24 mouse cellular contexts compared by ENCODE assay signal in the genomic region with DNA sequence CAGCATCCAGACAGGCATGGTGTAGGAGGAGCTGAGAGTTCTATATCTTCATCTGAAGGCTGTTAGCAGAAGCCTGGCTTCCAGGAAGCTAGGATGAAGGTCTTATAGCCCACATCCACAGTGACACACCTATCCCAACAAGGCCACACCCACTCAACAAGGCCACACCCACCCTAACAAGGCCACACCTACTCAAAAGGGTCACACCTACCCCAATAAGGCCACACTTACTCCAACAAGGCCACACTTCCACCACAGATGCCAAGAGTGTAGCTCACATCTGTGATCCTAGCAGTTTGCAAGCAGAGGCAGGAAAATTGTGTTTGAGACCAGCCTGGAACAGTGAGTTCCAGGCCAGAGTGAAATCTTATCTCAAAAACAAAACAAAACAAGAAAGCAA. TPM values are rescaled to one million over a fixed set of nuclear protein-coding genes. Genes with fewer than 3 reads are reported as not detected.
DNase-seq lines count a peak whose midpoint lies in the region; ATAC-seq lines count a peak whose summit lies in the region.
"Had no signal": no experiment of that assay in that cellular context is flagged by ENCODE, and none has a peak within 500 bp of the region (broad histone marks: within the 10 kb centered on the region; RNA-seq: fewer than 3 reads in every experiment).

No protein-coding gene starts in this region.

- no peak overlapping the region for H3K4me2 ChIP-seq in hindbrain, embryonic 12.5 days (replicated peaks)
- H3K4me2 ChIP-seq: embryonic facial prominence, embryonic 12.5 days; heart, embryonic 15.5 days; hindbrain, embryonic 14.5 days; midbrain, embryonic 13.5 days; neural tube, embryonic 13.5 days; stomach, embryonic 15.5 days had no signal

- ATAC-seq in hindbrain, embryonic 12.5 days (ENCODE audit: low FRiP score) = no peak
- ATAC-seq: lung, postnatal 0 days; midbrain, embryonic 13.5 days had no signal

- no peaks in the 10 kb centered on the region for H3K27me3 ChIP-seq in splenic B cell, adult 2 months (ENCODE audit: control insufficient read depth, insufficient read depth, low read length, poor library complexity, severe bottlenecking)
- no peaks in the 10 kb centered on the region for H3K27me3 ChIP-seq in hindbrain, embryonic 12.5 days
- H3K27me3 ChIP-seq: embryonic facial prominence, embryonic 12.5 days; heart, embryonic 15.5 days; midbrain, embryonic 13.5 days; stomach, embryonic 15.5 days had no signal

- peak; percentile 29 for DNase-seq in lung, postnatal 10 days
- DNase-seq in lung, postnatal 14 days = no peak
- peak; percentile 47 for DNase-seq in CD4-positive helper T cell, adult 2 months (ENCODE audit: low read depth, low spot score)
- peak; percentile 70 for DNase-seq in ZHBTc4 (ENCODE audit: low read depth, low spot score)
- peak; percentile 35 for DNase-seq in splenic B cell, adult 2 months (ENCODE audit: low read depth, low spot score)
- DNase-seq in left cerebral cortex, adult 18-20 months (ENCODE audit: low spot score in 2 of 2) = no peak
- no peak for DNase-seq in retina, embryonic 14.5 days (ENCODE audit: low spot score)
- DNase-seq: adrenal gland, adult 2 months; cerebellum, adult 18-20 months; cerebellum, postnatal 25 days; heart, postnatal 36 days; kidney, postnatal 36 days had no signal

- H3K27ac ChIP-seq in hindbrain, embryonic 12.5 days = no peak overlapping the region
- H3K27ac ChIP-seq: embryonic facial prominence, embryonic 12.5 days; heart, embryonic 15.5 days; hindbrain, embryonic 14.5 days; left cerebral cortex, adult 2 months; limb, embryonic 10.5 days; midbrain, embryonic 13.5 days; neural tube, embryonic 13.5 days had no signal

- H3K36me3 ChIP-seq in splenic B cell, adult 2 months (ENCODE audit: control insufficient read depth, insufficient read depth, low read length, poor library complexity, severe bottlenecking) = no peaks in the 10 kb centered on the region
- H3K36me3 ChIP-seq in hindbrain, embryonic 12.5 days = no peaks in the 10 kb centered on the region
- H3K36me3 ChIP-seq: embryonic facial prominence, embryonic 12.5 days; heart, embryonic 15.5 days; limb, embryonic 10.5 days; midbrain, embryonic 13.5 days; neural tube, embryonic 13.5 days; stomach, embryonic 15.5 days had no signal

- H3K4me1 ChIP-seq in hindbrain, embryonic 12.5 days = peaks cover 36% of the 10 kb centered on the region

- no peak overlapping the region for H3K9ac ChIP-seq in hindbrain, embryonic 12.5 days
- H3K9ac ChIP-seq: embryonic facial prominence, embryonic 12.5 days; heart, embryonic 15.5 days; hindbrain, embryonic 14.5 days; midbrain, embryonic 13.5 days; neural tube, embryonic 13.5 days; stomach, embryonic 15.5 days had no signal

- no peaks in the 10 kb centered on the region for H3K9me3 ChIP-seq in hindbrain, embryonic 12.5 days (replicated peaks)
- H3K9me3 ChIP-seq: embryonic facial prominence, embryonic 12.5 days; heart, embryonic 15.5 days; limb, embryonic 10.5 days; megakaryocyte, embryonic 14.5 days; midbrain, embryonic 13.5 days; neural tube, embryonic 13.5 days; stomach, embryonic 15.5 days had no signal

- no peak overlapping the region for H3K4me3 ChIP-seq in hindbrain, embryonic 12.5 days
- H3K4me3 ChIP-seq: embryonic facial prominence, embryonic 12.5 days; heart, embryonic 15.5 days; left cerebral cortex, adult 2 months; limb, embryonic 10.5 days; megakaryocyte, embryonic 14.5 days; midbrain, embryonic 13.5 days; neural tube, embryonic 13.5 days; stomach, embryonic 15.5 days had no signal

RNA-seq across cellular contexts. Expression of a gene that starts 2.9 kb away (rescaled TPM):
- 60.5 and 63.3 TPM in 2 replicates for polyA plus RNA-seq in hindbrain, embryonic 12.5 days (2016; fragmentation: Nextera tagmentation; extraction: Ambion mirVana)
- total RNA-seq in left cerebral cortex, adult 18-20 months (2021) = 10 to 100 TPM; 21.6 to 22.4 TPM

RNA-seq across cellular contexts. Expression of a gene that starts 19.7 kb away (rescaled TPM):
- 19.6 and 21.1 TPM in 2 replicates for polyA plus RNA-seq in hindbrain, embryonic 12.5 days (2016; fragmentation: Nextera tagmentation; extraction: Ambion mirVana)
- total RNA-seq in left cerebral cortex, adult 18-20 months (2021) = 10 to 100 TPM; 11.2 to 12.3 TPM

RNA-seq across cellular contexts. Expression of a gene that starts 29.7 kb away (rescaled TPM):
- 1.3 and 1.5 TPM in 2 replicates for polyA plus RNA-seq in hindbrain, embryonic 12.5 days (2016; fragmentation: Nextera tagmentation; extraction: Ambion mirVana)
- 1 to 10 TPM; 1.4 to 2.1 TPM for total RNA-seq in left cerebral cortex, adult 18-20 months (2021)
- total RNA-seq: CH12.LX had no signal

Comparison
In these comparisons a context has a peak if more than half of its experiments do, and no peak if none do; other contexts are left out.
1. DNase-seq: peak in lung, postnatal 10 days (single experiment), CD4-positive helper T cell, adult 2 months (single experiment), ZHBTc4 (single experiment) and splenic B cell, adult 2 months (single experiment); none in lung, postnatal 14 days (single experiment), left cerebral cortex, adult 18-20 months (0 of 2) and retina, embryonic 14.5 days (single experiment).